Mouse (Mus musculus) lung, adult 18-20 months (tissue): ENCODE measurements around the gene Herc3.
A peak's percentile ranks its signal among the peaks of the same experiment; 100 is the strongest.
"Not testable (repeated sequence)": the region's sequence is repeated elsewhere in the genome, so short reads cannot be mapped to it uniquely, and the experiment has no call there.

ENCODE experiments used
- DNase-seq, 2 experiments: peaks; one replicate each; pipeline ENCODE4 v3.0.0; 2022; ENCODE audit warnings: mixed read lengths in 2 of 2

The Herc3 gene

GRCm38 (mm10) chr6:58831232-58832009 is at the start of gene Herc3:
TSS of gene Herc3 (plus strand) at chr6:58831465.
- peak; percentile 79 to 86 for DNase-seq

- DNase-seq = no peak
Observed at GRCm38 (mm10) chr6:58801394-58801793, 29.9 kb upstream of the Herc3 start.

GRCm38 (mm10) chr6:58814381-58814780 is 16.9 kb upstream of the Herc3 start:
- DNase-seq = no peak

GRCm38 (mm10) chr6:58817037-58817436 is 14.2 kb upstream of the Herc3 start:
- DNase-seq = not testable (repeated sequence)

- DNase-seq = no peak
Observed at GRCm38 (mm10) chr6:58825619-58826018, 5.6 kb upstream of the Herc3 start.

GRCm38 (mm10) chr6:58826089-58826488 is 5.2 kb upstream of the Herc3 start:
- no peak for DNase-seq

- DNase-seq = no peak
Observed at GRCm38 (mm10) chr6:58828582-58828981, 2.7 kb upstream of the Herc3 start.

GRCm38 (mm10) chr6:58830840-58831231 is 429 bp upstream of the Herc3 start:
- no peak for DNase-seq

GRCm38 (mm10) chr6:58832591-58833018 is 1.3 kb downstream of the Herc3 start:
- DNase-seq = no peak

GRCm38 (mm10) chr6:58834470-58834869 is 3.2 kb downstream of the Herc3 start:
- DNase-seq = no peak

- DNase-seq = no peak
Observed at GRCm38 (mm10) chr6:58835591-58835990, 4.3 kb downstream of the Herc3 start.

- DNase-seq = no peak
Observed at GRCm38 (mm10) chr6:58836476-58836875, 5.2 kb downstream of the Herc3 start.

- DNase-seq = no peak
Observed at GRCm38 (mm10) chr6:58837917-58838316, 6.7 kb downstream of the Herc3 start.

- DNase-seq = no peak
Observed at GRCm38 (mm10) chr6:58841208-58841607, 9.9 kb downstream of the Herc3 start.

- no peak for DNase-seq
Observed at GRCm38 (mm10) chr6:58842186-58842585, 10.9 kb downstream of the Herc3 start.

GRCm38 (mm10) chr6:58843580-58843979 is 12.3 kb downstream of the Herc3 start:
- DNase-seq = no peak

GRCm38 (mm10) chr6:58844188-58844822 is 13.0 kb downstream of the Herc3 start:
- no peak for DNase-seq

- no peak for DNase-seq
Observed at GRCm38 (mm10) chr6:58846850-58847692, 15.8 kb downstream of the Herc3 start.

GRCm38 (mm10) chr6:58847836-58848235 is 16.6 kb downstream of the Herc3 start:
- no peak for DNase-seq

GRCm38 (mm10) chr6:58849356-58849755 is 18.1 kb downstream of the Herc3 start:
- no peak for DNase-seq

GRCm38 (mm10) chr6:58855676-58856367 is 24.6 kb downstream of the Herc3 start:
- no peak for DNase-seq

- no peak for DNase-seq
Observed at GRCm38 (mm10) chr6:58856494-58856893, 25.2 kb downstream of the Herc3 start.

- DNase-seq = no peak
Observed at GRCm38 (mm10) chr6:58859517-58859916, 28.3 kb downstream of the Herc3 start.
